Mouse (Mus musculus): ENCODE results near the gene Naa20. TPM values are rescaled to one million over a fixed set of nuclear protein-coding genes. Genes with fewer than 3 reads are reported as not detected.

The Naa20 gene
- polyA plus RNA-seq, 1 experiment from 2014 or later, result 137 TPM

GRCm38 (mm10) chr2:145882398-145882797 is 19.5 kb upstream of the Naa20 start:
- Histone ChIP-seq H3K4me1 (ENCODE audit: control insufficient read depth, insufficient read depth, low read length) (peaks cover 16% of the 10 kb centered on the region), H3K4me2 (ENCODE audit: low read depth, low read length) (no peak overlapping the region), H3K9me3 (ENCODE audit: control insufficient read depth, low read length) (no peaks in the 10 kb centered on the region), H3K27me3 (replicated peaks; ENCODE audit: control insufficient read depth, insufficient read depth, low read length) (no peaks in the 10 kb centered on the region), H3K27ac (ENCODE audit: low read length) (no peak overlapping the region), H3K9ac (ENCODE audit: low read depth, low read length) (no peak overlapping the region), H3K4me3 (ENCODE audit: low read length) (no peak overlapping the region), H3K36me3 (ENCODE audit: control insufficient read depth, insufficient read depth, low read length) (peaks cover 16% of the 10 kb centered on the region; the same call in 1 of the 2 replicates)
- ATAC-seq, result no peak
- WGBS, result 25% methylated on average over 2 of the region's 2 CpGs

GRCm38 (mm10) chr2:145884036-145884912 is 17.6 kb upstream of the Naa20 start:
- H3K4me3 ChIP-seq (ENCODE audit: low read length), result no peak overlapping the region
- H3K9me3 ChIP-seq (ENCODE audit: control insufficient read depth, low read length), result no peaks in the 10 kb centered on the region
- WGBS, result 46% methylated on average over 17 of the region's 17 CpGs
- H3K27ac ChIP-seq (ENCODE audit: low read length), result peak overlapping the region; percentile 72
- no peaks in the 10 kb centered on the region for H3K27me3 ChIP-seq (replicated peaks; ENCODE audit: control insufficient read depth, insufficient read depth, low read length)
- peak overlapping the region; percentile 20; the same call in 1 of the 2 replicates for H3K9ac ChIP-seq (ENCODE audit: low read depth, low read length)
- peaks cover 20% of the 10 kb centered on the region for H3K4me1 ChIP-seq (ENCODE audit: control insufficient read depth, insufficient read depth, low read length)
- H3K4me2 ChIP-seq (ENCODE audit: low read depth, low read length), result no peak overlapping the region
- peaks cover 6% of the 10 kb centered on the region; the same call in 1 of the 2 replicates for H3K36me3 ChIP-seq (ENCODE audit: control insufficient read depth, insufficient read depth, low read length)
- no peak for ATAC-seq

GRCm38 (mm10) chr2:145884913-145885785 is 16.8 kb upstream of the Naa20 start:
- H3K9ac ChIP-seq (ENCODE audit: low read depth, low read length), result no peak overlapping the region
- ATAC-seq, result peak; percentile 34; the same call in 1 of the 2 replicates
- peaks cover 6% of the 10 kb centered on the region; the same call in 1 of the 2 replicates for H3K36me3 ChIP-seq (ENCODE audit: control insufficient read depth, insufficient read depth, low read length)
- H3K4me2 ChIP-seq (ENCODE audit: low read depth, low read length), result no peak overlapping the region
- WGBS, result 50% methylated on average over 14 of the region's 14 CpGs
- H3K4me1 ChIP-seq (ENCODE audit: control insufficient read depth, insufficient read depth, low read length), result peaks cover 20% of the 10 kb centered on the region
- peak overlapping the region; percentile 72 for H3K27ac ChIP-seq (ENCODE audit: low read length)
- no peaks in the 10 kb centered on the region for H3K9me3 ChIP-seq (ENCODE audit: control insufficient read depth, low read length)
- H3K27me3 ChIP-seq (replicated peaks; ENCODE audit: control insufficient read depth, insufficient read depth, low read length), result no peaks in the 10 kb centered on the region
- no peak overlapping the region for H3K4me3 ChIP-seq (ENCODE audit: low read length)

GRCm38 (mm10) chr2:145887937-145888765 is 13.7 kb upstream of the Naa20 start:
- Histone ChIP-seq H3K36me3 (ENCODE audit: control insufficient read depth, insufficient read depth, low read length) (peaks cover 4% of the 10 kb centered on the region; the same call in 1 of the 2 replicates), H3K4me2 (ENCODE audit: low read depth, low read length) (no peak overlapping the region), H3K27me3 (replicated peaks; ENCODE audit: control insufficient read depth, insufficient read depth, low read length) (no peaks in the 10 kb centered on the region), H3K4me3 (ENCODE audit: low read length) (no peak overlapping the region), H3K4me1 (ENCODE audit: control insufficient read depth, insufficient read depth, low read length) (peaks cover 19% of the 10 kb centered on the region), H3K9ac (ENCODE audit: low read depth, low read length) (no peak overlapping the region), H3K27ac (ENCODE audit: low read length) (peak overlapping the region; percentile 67), H3K9me3 (ENCODE audit: control insufficient read depth, low read length) (no peaks in the 10 kb centered on the region)
- ATAC-seq, result peak; percentile 68
- WGBS, result 52% methylated on average over 14 of the region's 14 CpGs

GRCm38 (mm10) chr2:145888766-145889480 is 13.0 kb upstream of the Naa20 start:
- H3K9me3 ChIP-seq (ENCODE audit: control insufficient read depth, low read length), result no peaks in the 10 kb centered on the region
- H3K4me1 ChIP-seq (ENCODE audit: control insufficient read depth, insufficient read depth, low read length), result peaks cover 13% of the 10 kb centered on the region
- H3K27me3 ChIP-seq (replicated peaks; ENCODE audit: control insufficient read depth, insufficient read depth, low read length), result no peaks in the 10 kb centered on the region
- no peak overlapping the region for H3K9ac ChIP-seq (ENCODE audit: low read depth, low read length)
- 52% methylated on average over 6 of the region's 6 CpGs for WGBS
- no peak overlapping the region for H3K4me3 ChIP-seq (ENCODE audit: low read length)
- peaks cover 4% of the 10 kb centered on the region; the same call in 1 of the 2 replicates for H3K36me3 ChIP-seq (ENCODE audit: control insufficient read depth, insufficient read depth, low read length)
- H3K4me2 ChIP-seq (ENCODE audit: low read depth, low read length), result no peak overlapping the region
- 0 out of 2 replicates have a peak, but pooled peaks have one; percentile 2 for ATAC-seq
- H3K27ac ChIP-seq (ENCODE audit: low read length), result peak overlapping the region; percentile 67; the same call in 1 of the 2 replicates

GRCm38 (mm10) chr2:145890571-145890970 is 11.3 kb upstream of the Naa20 start:
- 85% methylated on average over 2 of the region's 2 CpGs for WGBS
- peaks cover 1% of the 10 kb centered on the region; the same call in 1 of the 2 replicates for H3K36me3 ChIP-seq (ENCODE audit: control insufficient read depth, insufficient read depth, low read length)
- H3K27me3 ChIP-seq (replicated peaks; ENCODE audit: control insufficient read depth, insufficient read depth, low read length), result no peaks in the 10 kb centered on the region
- no peak for ATAC-seq
- no peaks in the 10 kb centered on the region for H3K9me3 ChIP-seq (ENCODE audit: control insufficient read depth, low read length)
- no peak overlapping the region for H3K9ac ChIP-seq (ENCODE audit: low read depth, low read length)
- no peak overlapping the region for H3K27ac ChIP-seq (ENCODE audit: low read length)
- H3K4me3 ChIP-seq (ENCODE audit: low read length), result no peak overlapping the region
- H3K4me2 ChIP-seq (ENCODE audit: low read depth, low read length), result no peak overlapping the region
- 0 out of 2 replicates have a peak, but pooled peaks cover 3% of the 10 kb centered on the region for H3K4me1 ChIP-seq (ENCODE audit: control insufficient read depth, insufficient read depth, low read length)

GRCm38 (mm10) chr2:145893756-145894155 is 8.1 kb upstream of the Naa20 start:
- Histone ChIP-seq H3K9ac (ENCODE audit: low read depth, low read length) (no peak overlapping the region), H3K4me2 (ENCODE audit: low read depth, low read length) (no peak overlapping the region), H3K9me3 (ENCODE audit: control insufficient read depth, low read length) (no peaks in the 10 kb centered on the region), H3K4me1 (ENCODE audit: control insufficient read depth, insufficient read depth, low read length) (no peaks in the 10 kb centered on the region), H3K27me3 (replicated peaks; ENCODE audit: control insufficient read depth, insufficient read depth, low read length) (no peaks in the 10 kb centered on the region), H3K4me3 (ENCODE audit: low read length) (no peak overlapping the region), H3K27ac (ENCODE audit: low read length) (no peak overlapping the region), H3K36me3 (ENCODE audit: control insufficient read depth, insufficient read depth, low read length) (no peaks in the 10 kb centered on the region)
- no peak for ATAC-seq
- 100% methylated on average over 6 of the region's 6 CpGs for WGBS

GRCm38 (mm10) chr2:145898106-145898505 is 3.8 kb upstream of the Naa20 start:
- no peak for ATAC-seq
- Histone ChIP-seq H3K4me1 (ENCODE audit: control insufficient read depth, insufficient read depth, low read length) (no peaks in the 10 kb centered on the region), H3K9ac (ENCODE audit: low read depth, low read length) (no peak overlapping the region), H3K36me3 (ENCODE audit: control insufficient read depth, insufficient read depth, low read length) (no peaks in the 10 kb centered on the region), H3K4me2 (ENCODE audit: low read depth, low read length) (no peak overlapping the region), H3K9me3 (ENCODE audit: control insufficient read depth, low read length) (no peaks in the 10 kb centered on the region), H3K27me3 (replicated peaks; ENCODE audit: control insufficient read depth, insufficient read depth, low read length) (no peaks in the 10 kb centered on the region), H3K4me3 (ENCODE audit: low read length) (no peak overlapping the region), H3K27ac (ENCODE audit: low read length) (no peak overlapping the region)
- 59% methylated on average over 9 of the region's 9 CpGs for WGBS
